Mouse (Mus musculus) thymus, postnatal 10 days (tissue): Measurements from ENCODE around the gene Sipa1l1.
A peak's percentile ranks its signal among the peaks of the same experiment; 100 is the strongest.

Experiments used
- DNase-seq, 2 experiments: peaks; one replicate each; pipeline ENCODE4 v3.0.0; 2021; ENCODE audit warnings: low spot score in 2 of 2

Sipa1l1 gene

GRCm38 (mm10) chr12:82208611-82209010 lies 39.5 kb downstream of the Sipa1l1 start:
- no peak for DNase-seq

DNA sequence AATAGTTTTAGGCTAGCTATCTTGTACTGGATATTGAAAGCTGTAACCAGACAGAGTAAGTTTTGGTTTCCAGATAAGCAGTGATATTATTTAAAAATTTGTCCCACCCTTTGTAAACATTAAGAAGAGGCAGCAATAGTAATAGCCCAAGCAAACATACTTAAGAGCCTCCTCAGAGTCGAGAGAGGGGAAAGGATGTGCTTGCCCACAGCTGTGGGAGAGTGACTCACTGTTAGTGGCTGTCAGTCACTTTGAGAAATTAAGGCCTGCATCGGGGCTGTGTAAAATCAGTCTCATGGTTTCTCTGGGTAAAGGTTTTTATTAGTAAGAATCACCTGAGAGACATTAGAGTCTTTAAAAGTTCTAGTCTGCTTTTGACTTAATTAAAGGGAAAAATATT lies 40.6 kb downstream of the Sipa1l1 start:
- no peak for DNase-seq

GRCm38 (mm10) chr12:82213056-82213455 lies 43.9 kb downstream of the Sipa1l1 start:
- DNase-seq: no peak

DNA sequence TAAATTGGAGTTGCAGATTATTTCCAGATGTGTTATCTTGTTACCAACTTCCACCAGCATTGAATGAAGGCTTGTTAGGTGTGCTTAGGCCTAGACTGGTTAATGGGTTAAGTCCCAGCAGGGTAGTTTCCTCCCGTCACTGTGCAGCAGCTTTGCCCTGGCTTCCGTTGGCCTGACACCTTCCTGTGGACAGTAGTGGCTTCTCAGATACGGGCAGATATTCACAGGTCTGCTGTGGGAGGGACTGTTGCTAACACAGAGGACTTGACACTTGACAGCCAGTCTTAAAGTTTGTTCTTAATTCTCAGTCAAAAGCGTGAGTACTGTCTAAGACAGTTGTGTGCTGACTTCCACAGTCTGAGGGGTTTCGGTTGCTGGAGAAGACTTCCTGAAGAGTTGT lies 45.8 kb downstream of the Sipa1l1 start:
- DNase-seq: no peak

GRCm38 (mm10) chr12:82216801-82217553 lies 47.9 kb downstream of the Sipa1l1 start:
- no peak for DNase-seq

DNA sequence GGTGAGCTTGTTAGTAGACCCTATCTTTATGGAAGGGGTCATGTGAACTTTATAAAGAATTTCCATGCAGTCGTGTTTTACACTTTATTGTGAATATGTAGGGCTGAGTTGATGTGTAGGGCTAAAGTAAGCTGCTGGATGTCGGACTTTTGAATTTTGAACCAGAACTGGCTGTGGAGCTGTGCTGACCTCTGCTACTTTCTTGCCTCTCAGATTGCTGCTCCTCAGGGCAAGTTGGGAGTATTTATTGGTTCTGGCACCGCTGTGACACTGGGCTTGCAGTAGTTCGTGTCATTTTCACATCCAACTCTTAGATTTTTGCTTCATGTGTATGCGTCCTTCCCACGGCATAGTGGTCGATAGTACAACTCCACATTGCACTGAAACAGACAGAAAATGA lies 49.1 kb downstream of the Sipa1l1 start:
- no peak for DNase-seq

DNA sequence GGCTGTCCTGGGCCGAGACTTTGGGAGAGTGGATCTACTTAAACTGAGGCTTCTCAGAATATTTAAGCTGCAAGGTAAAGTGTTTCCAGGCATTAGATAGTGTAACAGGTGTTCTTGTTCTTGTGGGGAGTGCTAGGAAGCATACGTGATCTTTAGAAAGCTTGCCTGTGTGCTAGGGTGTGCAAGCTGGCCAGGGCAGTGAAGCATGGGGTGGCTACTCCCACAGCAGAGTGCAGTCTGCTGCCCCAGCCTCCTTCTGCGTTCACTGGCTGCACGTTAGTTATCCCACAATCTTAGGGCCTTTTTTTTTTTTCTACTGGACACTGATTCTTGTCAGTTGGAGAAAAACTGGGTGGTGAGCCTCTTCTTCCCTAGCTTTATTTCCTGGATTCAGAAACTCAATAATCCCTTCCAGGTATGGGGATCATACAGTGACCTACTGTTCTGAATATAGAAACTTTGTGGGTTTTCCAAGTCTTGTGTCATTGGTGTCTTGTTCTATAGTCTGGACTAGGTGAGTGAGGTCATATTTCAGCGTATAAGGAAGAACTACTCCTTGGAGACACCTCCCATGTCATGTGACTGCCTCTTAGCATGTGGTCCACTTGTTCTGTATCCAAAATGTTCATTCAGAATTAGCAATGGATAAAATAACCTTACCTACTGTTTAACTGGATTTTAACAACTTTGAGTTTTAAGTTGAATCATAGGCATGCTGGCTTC lies 51.4 kb downstream of the Sipa1l1 start:
- DNase-seq: no peak

- DNase-seq: no peak
These were observed 54.2 kb downstream of the Sipa1l1 start for GRCm38 (mm10) chr12:82223126-82223815.

DNA sequence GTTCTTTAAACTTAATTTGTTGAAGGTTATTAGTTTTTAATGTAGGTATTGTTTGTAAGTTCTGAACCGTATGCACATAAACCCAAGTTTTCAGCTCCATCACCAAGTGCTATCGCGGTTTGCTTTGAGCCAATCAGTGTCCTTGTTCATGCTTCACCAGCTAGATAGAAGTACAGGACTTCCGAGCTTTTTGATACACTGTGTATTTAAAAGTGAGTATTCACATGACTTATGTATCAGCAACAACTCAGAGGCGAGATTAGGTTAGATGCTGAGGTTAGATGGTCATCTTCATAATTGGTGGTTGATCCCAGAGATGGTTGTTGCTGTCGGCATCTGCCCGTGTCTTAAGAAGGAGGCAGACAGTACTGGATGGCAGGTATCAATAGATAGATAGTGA lies 55.7 kb downstream of the Sipa1l1 start:
- no peak for DNase-seq

GRCm38 (mm10) chr12:82225278-82225677 lies 56.2 kb downstream of the Sipa1l1 start:
- DNase-seq: no peak

DNA sequence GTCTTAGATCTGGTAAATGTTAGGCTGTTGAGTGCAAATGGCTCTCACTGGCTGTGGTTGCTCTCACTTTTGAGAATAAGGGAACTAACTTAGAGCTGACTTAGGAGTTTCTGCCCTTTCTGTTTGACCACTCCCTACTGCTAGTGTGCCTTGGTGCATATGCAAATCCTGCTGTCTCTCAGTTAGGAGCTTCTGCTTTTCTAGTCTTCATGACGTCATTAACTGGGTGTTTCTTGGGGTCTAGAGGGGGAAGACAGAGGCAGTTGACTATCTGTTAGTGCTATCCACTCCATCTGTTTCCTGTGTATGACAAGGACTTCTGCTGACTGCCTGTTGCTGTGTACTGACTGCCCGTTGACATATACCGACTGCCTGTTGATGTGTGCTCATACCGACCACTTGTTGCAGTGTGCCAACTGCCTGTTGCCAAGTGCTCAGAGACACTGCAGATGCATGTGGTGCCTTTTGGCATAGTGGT lies 56.7 kb downstream of the Sipa1l1 start:
- DNase-seq: peak in 1 of 2 experiments; percentile 18

- no peak for DNase-seq
These were observed 57.4 kb downstream of the Sipa1l1 start for GRCm38 (mm10) chr12:82226311-82227066.

DNA sequence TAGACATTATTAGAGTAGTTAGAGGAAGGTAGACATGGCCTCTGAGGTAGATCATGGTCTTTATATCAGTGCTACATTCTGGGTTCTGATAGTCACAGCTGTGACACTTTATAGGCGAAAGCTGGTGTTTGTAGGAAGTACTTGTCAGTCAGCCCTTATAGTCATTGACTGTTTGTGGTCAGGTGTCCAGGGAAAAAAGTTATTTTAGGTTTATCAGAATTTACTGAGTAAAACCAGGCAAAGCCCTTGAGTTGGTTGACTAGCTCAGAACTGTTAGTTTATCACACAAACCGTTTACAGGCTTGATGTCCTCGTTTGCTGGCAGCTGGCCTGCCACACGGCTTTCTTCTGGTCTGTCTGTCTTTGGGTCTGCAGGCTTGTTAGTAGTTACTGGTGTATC lies 61.0 kb downstream of the Sipa1l1 start:
- DNase-seq: no peak

GRCm38 (mm10) chr12:82231191-82231590 lies 62.1 kb downstream of the Sipa1l1 start:
- DNase-seq: no peak

GRCm38 (mm10) chr12:82233177-82233576 lies 64.1 kb downstream of the Sipa1l1 start:
- no peak for DNase-seq

GRCm38 (mm10) chr12:82234463-82235223 lies 65.5 kb downstream of the Sipa1l1 start:
- DNase-seq: no peak

- no peak for DNase-seq
These were observed 68.0 kb downstream of the Sipa1l1 start for GRCm38 (mm10) chr12:82237095-82237494.

GRCm38 (mm10) chr12:82237946-82238345 lies 68.8 kb downstream of the Sipa1l1 start:
- no peak for DNase-seq

DNA sequence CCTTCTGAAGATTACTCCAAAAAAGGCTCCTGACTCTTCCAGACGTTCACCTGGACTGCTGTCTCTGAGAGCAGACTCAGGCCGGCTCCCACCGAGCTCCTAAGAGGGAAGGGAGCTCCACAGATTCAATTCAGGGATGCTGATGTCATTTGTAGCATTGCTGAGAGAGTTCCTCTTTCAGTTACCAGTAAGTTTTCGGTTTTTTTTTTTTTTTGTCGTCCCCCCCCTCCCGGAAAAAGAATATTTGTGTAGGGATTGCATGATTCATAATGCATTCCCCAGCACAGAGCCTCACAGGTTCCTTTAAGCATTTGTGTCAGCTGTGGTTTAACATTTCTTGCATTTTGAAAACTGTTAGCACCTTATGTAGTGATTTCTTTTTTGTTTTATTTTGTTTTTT lies 71.6 kb downstream of the Sipa1l1 start:
- no peak for DNase-seq

- no peak for DNase-seq
These were observed 76.1 kb downstream of the Sipa1l1 start for GRCm38 (mm10) chr12:82245219-82245618.

- no peak for DNase-seq
These were observed 77.3 kb downstream of the Sipa1l1 start for GRCm38 (mm10) chr12:82246422-82246821.
